Mouse (Mus musculus) liver, adult 2 months (tissue): ENCODE measurements at regions not wholly inside any gene's neighbourhood (a gene's known extent, or its start where the extent isn't known, plus 50 kb on each side); places are given as distances from the start of the nearest gene placed in this dataset.

Source experiments
- DNase-seq: peaks from one replicate; pipeline ENCODE4 v3.0.0-alpha.2; 2011; ENCODE audit warnings: low read depth, low spot score; ENCODE audit errors: extremely low read depth
- H3K27ac ChIP-seq: fragments of 200-500 bp; replicated peaks from 2 replicates; pipeline ENCODE4 v1.5.1; 2012; ENCODE audit warnings: low read depth, mild to moderate bottlenecking, control low read depth, inconsistent platforms, low read length; ENCODE audit not compliant: insufficient read depth
- H3K27me3 ChIP-seq: fragments of 200-500 bp; 2 replicates; pipeline ENCODE4 v1.6.1; 2012; ENCODE audit warnings: mild to moderate bottlenecking, moderate library complexity, low read length, inconsistent platforms; ENCODE audit not compliant: control insufficient read depth, insufficient read depth
- H3K36me3 ChIP-seq: fragments of 200-500 bp; 2 replicates; pipeline ENCODE4 v1.6.1; 2012; ENCODE audit warnings: low read length, inconsistent platforms; ENCODE audit not compliant: control insufficient read depth, insufficient read depth
- H3K4me1 ChIP-seq: fragments of 200-500 bp; 2 replicates; pipeline ENCODE4 v1.6.1; 2011; ENCODE audit warnings: low read length; ENCODE audit not compliant: control insufficient read depth, insufficient read depth
- H3K4me3 ChIP-seq: fragments of 200-500 bp; 2 replicates; pipeline ENCODE4 v1.5.1; 2011; ENCODE audit warnings: low read depth, mild to moderate bottlenecking, control low read depth, low read length, moderate library complexity; ENCODE audit not compliant: insufficient read depth
- H3K79me2 ChIP-seq: fragments of 200-500 bp; 2 replicates; pipeline ENCODE4 v1.6.1; 2012; ENCODE audit warnings: inconsistent platforms, mild to moderate bottlenecking, low read length, moderate library complexity; ENCODE audit not compliant: control insufficient read depth, insufficient read depth
- H3K9ac ChIP-seq: fragments of 200-500 bp; 2 replicates; pipeline ENCODE4 v1.6.1; 2012; ENCODE audit warnings: low read depth, mild to moderate bottlenecking, control low read depth, inconsistent platforms, low read length
- CTCF ChIP-seq: fragments of 200-500 bp; IDR thresholded peaks from 2 replicates; pipeline ENCODE4 v1.5.1; 2011; ENCODE audit warnings: low read depth, low read length, control low read depth
- POLR2A ChIP-seq: fragments of 200-500 bp; IDR thresholded peaks from 2 replicates; pipeline ENCODE4 v1.6.1; 2011; ENCODE audit warnings: low read length, control low read depth; ENCODE audit not compliant: insufficient read depth; ENCODE audit errors: extremely low read depth
- WGBS: fragments of 180-500 bp; shearing (Covaris S2); methylation state at CpG from one replicate; pipeline ENCODE4 v1.1.7; 2018; 5-methylcytosine and 5-hydroxymethylcytosine counted together

DNA sequence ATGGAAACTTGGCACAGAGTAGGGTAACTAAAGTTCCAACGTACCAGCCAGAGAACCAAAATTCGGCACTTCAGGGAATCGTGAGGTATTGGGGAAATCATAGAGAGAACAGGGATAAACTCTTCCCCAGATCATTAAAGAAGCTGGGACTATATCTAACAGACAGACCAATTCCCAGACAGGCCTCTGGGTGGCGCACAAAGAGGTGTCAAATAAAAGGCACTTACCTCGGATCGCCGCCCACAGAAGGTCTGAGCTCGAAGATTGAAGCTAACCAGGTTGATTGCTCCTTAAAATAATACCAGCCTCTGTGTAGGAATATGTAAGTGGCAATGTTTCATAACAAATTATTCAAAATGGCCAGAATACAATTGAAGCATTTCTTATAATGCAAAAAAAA lies 151.2 kb downstream of the CK137956 start:
- TF ChIP-seq POLR2A, result no peak
- no peak for TF ChIP-seq CTCF
- Histone ChIP-seq H3K36me3 (no peaks in the 10 kb centered on the region), H3K27me3 (no peaks in the 10 kb centered on the region), H3K27ac (no peak overlapping the region), H3K4me3 (no peak overlapping the region), H3K9ac (no peak overlapping the region), H3K79me2 (no peaks in the 10 kb centered on the region), H3K4me1 (no peaks in the 10 kb centered on the region)
- WGBS, result 79% methylated on average over 8 of the region's 8 CpGs
- DNase-seq, result no peak

DNA sequence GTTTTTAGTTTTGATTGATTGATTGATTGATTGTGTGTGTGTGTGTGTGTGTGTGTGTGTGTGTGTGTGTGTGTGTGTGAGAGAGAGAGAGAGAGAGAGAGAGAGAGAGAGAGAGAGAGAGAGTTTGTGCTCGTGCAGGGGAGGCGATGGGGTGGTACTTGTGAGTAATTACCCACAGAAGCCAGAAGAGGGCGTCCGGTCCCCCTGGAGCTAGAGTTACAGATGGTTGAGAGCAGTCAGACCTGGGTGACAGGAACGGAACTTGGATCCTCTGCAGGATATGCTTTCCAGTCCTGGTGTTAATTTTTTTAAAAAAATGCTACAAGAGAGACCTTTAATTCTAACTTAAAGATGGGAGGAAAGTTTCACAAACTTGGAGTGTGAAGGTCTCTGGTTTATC lies 151.7 kb downstream of the CK137956 start:
- 66% methylated on average over 5 of the region's 5 CpGs for WGBS
- no peak overlapping the region for H3K27ac ChIP-seq
- H3K4me3 ChIP-seq, result no peak overlapping the region
- no peaks in the 10 kb centered on the region for H3K27me3 ChIP-seq
- no peaks in the 10 kb centered on the region for H3K4me1 ChIP-seq
- H3K36me3 ChIP-seq, result no peaks in the 10 kb centered on the region
- TF ChIP-seq POLR2A (no peak), CTCF (no peak)
- no peak for DNase-seq
- H3K79me2 ChIP-seq, result no peaks in the 10 kb centered on the region
- no peak overlapping the region for H3K9ac ChIP-seq

DNA sequence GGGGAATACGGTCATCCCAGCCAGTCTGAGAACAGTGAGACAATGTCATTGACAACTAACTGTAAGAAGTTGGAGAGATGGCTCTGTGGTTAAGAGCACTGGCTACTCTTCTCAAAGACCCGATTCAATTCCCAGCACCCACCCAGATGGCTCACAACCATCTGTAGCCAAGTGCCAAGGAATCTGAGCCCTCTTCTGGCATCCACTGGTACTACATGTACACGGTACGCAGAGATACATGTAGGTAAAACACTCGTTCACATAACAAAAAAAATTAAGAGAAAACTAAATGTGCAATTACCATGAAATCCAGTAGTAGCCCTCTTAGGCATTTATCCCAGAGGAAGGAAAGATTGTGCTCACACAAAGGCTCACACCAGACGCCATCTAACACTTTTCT lies 156.1 kb downstream of the CK137956 start:
- Histone ChIP-seq H3K4me3 (no peak overlapping the region), H3K79me2 (no peaks in the 10 kb centered on the region), H3K9ac (no peak overlapping the region), H3K36me3 (no peaks in the 10 kb centered on the region), H3K27me3 (no peaks in the 10 kb centered on the region), H3K27ac (no peak overlapping the region), H3K4me1 (no peaks in the 10 kb centered on the region)
- TF ChIP-seq CTCF (no peak), POLR2A (no peak)
- no peak for DNase-seq
- WGBS, result 89% methylated on average over 6 of the region's 6 CpGs

- TF ChIP-seq CTCF (no peak), POLR2A (no peak)
- Histone ChIP-seq H3K4me1 (no peaks in the 10 kb centered on the region), H3K4me3 (no peak overlapping the region), H3K27ac (no peak overlapping the region), H3K36me3 (no peaks in the 10 kb centered on the region), H3K9ac (no peak overlapping the region), H3K79me2 (no peaks in the 10 kb centered on the region), H3K27me3 (no peaks in the 10 kb centered on the region)
- no peak for DNase-seq
- 76% methylated on average over 3 of the region's 3 CpGs for WGBS
Observed at GRCm38 (mm10) chr4:127812047-127812545, 158.7 kb downstream of the CK137956 start.

- TF ChIP-seq CTCF, result no peak
- TF ChIP-seq POLR2A, result no peak
- Histone ChIP-seq H3K27ac (no peak overlapping the region), H3K27me3 (no peaks in the 10 kb centered on the region), H3K9ac (no peak overlapping the region), H3K36me3 (no peaks in the 10 kb centered on the region), H3K4me3 (no peak overlapping the region), H3K4me1 (no peaks in the 10 kb centered on the region), H3K79me2 (no peaks in the 10 kb centered on the region)
- DNase-seq, result no peak
- 83% methylated on average over 7 of the region's 7 CpGs for WGBS
Observed at GRCm38 (mm10) chr4:127810899-127811510, 159.7 kb downstream of the CK137956 start.

DNA sequence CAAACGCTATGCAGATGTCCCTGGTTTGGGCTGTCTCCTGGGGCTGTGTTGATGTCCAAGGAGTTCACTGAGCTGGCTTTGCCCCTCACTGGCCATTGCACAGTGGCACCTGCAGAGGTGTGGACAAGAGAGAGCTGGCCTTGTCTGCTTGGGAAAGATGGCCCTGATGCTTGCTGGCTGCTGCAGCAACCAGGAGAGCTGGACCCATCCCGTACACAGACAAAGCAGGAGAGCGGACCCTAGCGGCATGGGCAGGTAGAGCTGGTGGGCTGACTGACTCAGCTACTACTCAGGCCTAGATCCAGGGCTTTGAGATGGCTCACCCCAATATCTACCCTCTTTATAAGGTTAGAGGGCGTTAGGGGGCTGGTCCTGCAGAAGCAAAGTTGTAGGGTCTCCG lies 161.7 kb downstream of the CK137956 start:
- no peaks in the 10 kb centered on the region for H3K36me3 ChIP-seq
- H3K9ac ChIP-seq, result no peak overlapping the region
- no peaks in the 10 kb centered on the region for H3K79me2 ChIP-seq
- no peaks in the 10 kb centered on the region for H3K4me1 ChIP-seq
- WGBS, result 62% methylated on average over 6 of the region's 6 CpGs
- no peaks in the 10 kb centered on the region for H3K27me3 ChIP-seq
- no peak for TF ChIP-seq CTCF
- H3K4me3 ChIP-seq, result no peak overlapping the region
- H3K27ac ChIP-seq, result no peak overlapping the region
- DNase-seq, result no peak
